Mouse (Mus musculus) stomach, postnatal 0 days (tissue): ENCODE results near the gene Emilin3. TPM values are rescaled to one million over a fixed set of nuclear protein-coding genes. Genes with fewer than 3 reads are reported as not detected.
A peak's percentile ranks its signal among the peaks of the same experiment; 100 is the strongest.

Source experiments
- ATAC-seq: fragments of 200-750 bp; cut with Nextera tagmentation; 2 replicates; pipeline ENCODE4 v1.8.0; 2017; ENCODE audit not compliant: low FRiP score, low TSS enrichment
- DNase-seq: peaks from one replicate; pipeline ENCODE4 v3.0.0-alpha.2; 2016; ENCODE audit warnings: low spot score
- H3K27ac ChIP-seq: fragments of 300-500 bp; sonication (generic); replicated peaks from 2 replicates; pipeline ENCODE4 v1.5.1; 2014; ENCODE audit warnings: mild to moderate bottlenecking, control low read depth
- H3K27me3 ChIP-seq: fragments of 300-500 bp; sonication (generic); 2 replicates; pipeline ENCODE4 v1.6.1; 2014; ENCODE audit warnings: low read length; ENCODE audit not compliant: control insufficient read depth, insufficient read depth
- H3K36me3 ChIP-seq: fragments of 300-500 bp; sonication (generic); 2 replicates; pipeline ENCODE4 v1.6.1; 2014; ENCODE audit warnings: low read length, mixed read lengths; ENCODE audit not compliant: control insufficient read depth, insufficient read depth
- H3K4me1 ChIP-seq: fragments of 300-500 bp; sonication (generic); replicated peaks from 2 replicates; pipeline ENCODE4 v1.6.1; 2014; ENCODE audit warnings: antibody characterized with exemption; ENCODE audit not compliant: control insufficient read depth, insufficient read depth
- H3K4me2 ChIP-seq: fragments of 300-500 bp; sonication (generic); replicated peaks from 2 replicates; pipeline ENCODE4 v1.6.1; 2014; ENCODE audit warnings: low read depth, mild to moderate bottlenecking, control low read depth, moderate library complexity
- H3K4me3 ChIP-seq: fragments of 300-500 bp; sonication (generic); 2 replicates; pipeline ENCODE4 v1.5.1; 2014; ENCODE audit warnings: low read depth, low read length, control low read depth
- H3K9ac ChIP-seq: fragments of 300-500 bp; sonication (generic); 2 replicates; pipeline ENCODE4 v1.6.1; 2014; ENCODE audit warnings: mild to moderate bottlenecking, low read length, control low read depth, mixed read lengths
- H3K9me3 ChIP-seq: fragments of 300-500 bp; sonication (generic); 2 replicates; pipeline ENCODE4 v1.6.1; 2016; ENCODE audit warnings: low read length; ENCODE audit not compliant: control insufficient read depth
- CTCF ChIP-seq: IDR thresholded peaks from 2 replicates; pipeline ENCODE4 v1.5.1; 2016; ENCODE audit warnings: antibody characterized with exemption, low read depth, mild to moderate bottlenecking, moderate library complexity
- EP300 ChIP-seq: optimal IDR thresholded peaks from 2 replicates; pipeline ENCODE3; 2016; ENCODE audit warnings: antibody characterized with exemption
- WGBS: fragments of 180-500 bp; shearing (Covaris S2); extraction: QIAGEN DNeasy Blood & Tissue Kit; methylation state at CpG from one replicate; pipeline ENCODE4 v1.1.7; 2014; 5-methylcytosine and 5-hydroxymethylcytosine counted together
- polyA plus RNA-seq: library from polyadenylated mRNA; unstranded; fragments of >200 nt; fragmentation: Nextera tagmentation; extraction: Ambion mirVana; gene quantifications from 2 replicates; pipeline ENCODE4 v1.2.1, GENCODE M21; 2015

Emilin3 gene
- polyA plus RNA-seq, 1 experiment from 2014 or later, result 7.2 TPM

GRCm38 (mm10) chr2:160901656-160902412 is 10.3 kb downstream of the Emilin3 start:
- H3K4me3 ChIP-seq, result no peak overlapping the region
- DNase-seq (no peak), ATAC-seq (no peak)
- 63% methylated on average over 7 of the region's 7 CpGs for WGBS
- H3K27me3 ChIP-seq, result no peaks in the 10 kb centered on the region
- no peaks in the 10 kb centered on the region for H3K36me3 ChIP-seq
- H3K27ac ChIP-seq, result no peak overlapping the region
- TF ChIP-seq CTCF (no peak), EP300 (no peak)
- no peaks in the 10 kb centered on the region for H3K9me3 ChIP-seq
- no peaks in the 10 kb centered on the region for H3K4me1 ChIP-seq
- no peak overlapping the region for H3K9ac ChIP-seq
- H3K4me2 ChIP-seq, result no peak overlapping the region

DNA sequence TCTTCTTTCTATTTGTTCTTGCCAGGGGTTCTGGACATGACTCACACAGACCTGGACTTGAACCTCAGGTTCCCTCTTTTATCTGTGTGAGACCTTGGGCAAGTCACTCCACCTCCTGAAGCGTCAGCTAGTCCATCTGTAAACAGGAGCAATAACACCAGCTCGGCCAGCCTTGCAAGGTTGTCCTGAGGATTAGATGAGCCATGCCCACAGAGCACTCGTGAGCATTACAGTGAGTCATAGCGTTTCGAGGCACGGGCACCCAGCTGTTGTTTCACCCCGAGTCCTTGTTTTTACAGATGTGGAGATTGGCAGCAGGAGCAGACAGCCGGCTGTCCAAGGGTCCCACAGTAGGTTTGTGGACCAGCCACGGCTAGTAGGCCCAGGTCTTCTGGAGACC is 20.4 kb downstream of the Emilin3 start:
- no peak overlapping the region for H3K9ac ChIP-seq
- no peaks in the 10 kb centered on the region for H3K36me3 ChIP-seq
- DNase-seq (no peak), ATAC-seq (peak; percentile 43)
- no peaks in the 10 kb centered on the region for H3K27me3 ChIP-seq
- no peak overlapping the region for H3K4me3 ChIP-seq
- H3K4me2 ChIP-seq, result no peak overlapping the region
- H3K4me1 ChIP-seq, result no peaks in the 10 kb centered on the region
- 68% methylated on average over 9 of the region's 9 CpGs for WGBS
- TF ChIP-seq CTCF (no peak), EP300 (no peak)
- H3K27ac ChIP-seq, result peak overlapping the region; percentile 70
- H3K9me3 ChIP-seq, result no peaks in the 10 kb centered on the region

DNA sequence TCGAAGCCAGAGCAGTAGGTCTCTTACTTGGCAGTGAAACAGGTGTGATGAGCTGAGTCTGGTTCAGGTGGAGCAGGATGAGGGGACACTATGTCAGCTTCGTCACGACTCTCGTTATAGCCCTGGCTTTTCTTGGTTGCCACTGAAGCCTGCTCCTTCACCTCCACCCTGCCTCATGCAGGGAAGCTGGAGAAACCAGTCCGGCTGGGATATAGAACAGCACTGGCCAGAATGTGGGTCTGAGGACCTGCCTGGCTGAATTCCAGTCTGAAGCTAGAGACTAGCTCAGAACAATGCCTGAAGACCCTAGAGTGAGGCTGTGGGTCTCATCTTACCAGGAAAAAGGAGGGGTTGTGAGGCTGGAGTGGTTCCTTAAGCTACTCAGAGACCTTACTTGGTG is 21.1 kb downstream of the Emilin3 start:
- no peak overlapping the region for H3K4me3 ChIP-seq
- no peak for DNase-seq
- 79% methylated on average over 5 of the region's 5 CpGs for WGBS

DNA sequence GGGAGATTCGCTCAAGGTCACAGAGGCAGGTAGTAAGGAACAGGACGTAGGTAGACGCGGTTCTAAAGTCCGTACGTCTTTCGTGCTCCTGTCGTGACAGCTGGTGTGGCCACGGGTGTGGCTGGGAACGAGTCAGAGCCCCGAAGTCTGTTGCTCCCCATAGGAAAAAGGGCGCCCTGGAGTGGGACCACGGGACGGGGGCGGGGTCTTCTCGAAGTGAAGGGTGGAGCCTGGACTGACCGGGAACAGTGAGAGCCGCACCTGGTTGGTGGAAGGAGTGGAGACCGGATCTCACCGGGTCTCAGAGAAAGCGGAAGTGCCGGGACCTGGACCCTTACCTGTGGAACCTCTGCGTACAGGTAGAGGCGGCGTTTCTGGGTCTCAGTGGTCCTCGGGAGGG is 24.3 kb downstream of the Emilin3 start:
- 1% methylated on average over 26 of the region's 26 CpGs for WGBS
- H3K27ac ChIP-seq, result peak overlapping the region; percentile 73
- peak; percentile 93 for DNase-seq
- peak overlapping the region; percentile 45 for H3K4me3 ChIP-seq
- peak overlapping the region; percentile 53 for H3K9ac ChIP-seq
- peak overlapping the region; percentile 82 for H3K4me2 ChIP-seq
- H3K4me1 ChIP-seq, result no peaks in the 10 kb centered on the region
- TF ChIP-seq EP300 (no peak), CTCF (no peak)
- H3K27me3 ChIP-seq, result no peaks in the 10 kb centered on the region
- H3K36me3 ChIP-seq, result no peaks in the 10 kb centered on the region
- no peaks in the 10 kb centered on the region for H3K9me3 ChIP-seq
- peak; percentile 95 for ATAC-seq

More for the DNA sequence above, 21.1 kb downstream of the Emilin3 start:
- Histone ChIP-seq H3K9ac (no peak overlapping the region), H3K27ac (peak overlapping the region; percentile 61; the same call in 1 of the 2 replicates), H3K4me1 (no peaks in the 10 kb centered on the region), H3K27me3 (no peaks in the 10 kb centered on the region), H3K9me3 (no peaks in the 10 kb centered on the region), H3K36me3 (no peaks in the 10 kb centered on the region), H3K4me2 (no peak overlapping the region)
- no peak for TF ChIP-seq CTCF
- no peak for TF ChIP-seq EP300
- ATAC-seq, result no peak

- TF ChIP-seq CTCF, result peak; percentile 97
- TF ChIP-seq EP300, result no peak
- Histone ChIP-seq H3K4me2 (peak overlapping the region; percentile 82), H3K27ac (peak overlapping the region; percentile 73), H3K9ac (peak overlapping the region; percentile 53; the same call in 1 of the 2 replicates), H3K36me3 (no peaks in the 10 kb centered on the region), H3K27me3 (no peaks in the 10 kb centered on the region; the same call in 1 of the 2 replicates), H3K4me3 (peak overlapping the region; percentile 45), H3K4me1 (no peaks in the 10 kb centered on the region), H3K9me3 (no peaks in the 10 kb centered on the region)
- under 1% methylated on average over 11 of the region's 11 CpGs for WGBS
- DNase-seq, result peak; percentile 87
- ATAC-seq, result peak; percentile 82
Measured at GRCm38 (mm10) chr2:160887284-160887683, 24.8 kb downstream of the Emilin3 start.

GRCm38 (mm10) chr2:160886221-160886620 is 25.9 kb downstream of the Emilin3 start:
- no peaks in the 10 kb centered on the region for H3K4me1 ChIP-seq
- no peak overlapping the region for H3K9ac ChIP-seq
- TF ChIP-seq CTCF (no peak), EP300 (no peak)
- WGBS, result 75% methylated on average over 3 of the region's 3 CpGs
- H3K4me2 ChIP-seq, result no peak overlapping the region
- H3K36me3 ChIP-seq, result no peaks in the 10 kb centered on the region
- no peak overlapping the region for H3K4me3 ChIP-seq
- H3K27me3 ChIP-seq, result no peaks in the 10 kb centered on the region; the same call in 1 of the 2 replicates
- no peaks in the 10 kb centered on the region for H3K9me3 ChIP-seq
- DNase-seq, result no peak
- H3K27ac ChIP-seq, result no peak overlapping the region
- no peak for ATAC-seq
